Mouse (Mus musculus) C2C12 (cell line): Measurements from ENCODE around the gene Psmd11.

Experiments
- CEBPB ChIP-seq: IDR thresholded peaks from one replicate; pipeline ENCODE4 v1.6.1; 2011; ENCODE audit warnings: low read depth, mild to moderate bottlenecking, control low read depth, moderate library complexity
- CTCF ChIP-seq: IDR thresholded peaks from one replicate; pipeline ENCODE4 v1.5.1; 2011; ENCODE audit not compliant: control insufficient read depth, insufficient read depth, insufficient read length
- MAX ChIP-seq: IDR thresholded peaks from one replicate; pipeline ENCODE4 v1.6.1; 2011; ENCODE audit warnings: mild to moderate bottlenecking, control low read depth

DNA sequence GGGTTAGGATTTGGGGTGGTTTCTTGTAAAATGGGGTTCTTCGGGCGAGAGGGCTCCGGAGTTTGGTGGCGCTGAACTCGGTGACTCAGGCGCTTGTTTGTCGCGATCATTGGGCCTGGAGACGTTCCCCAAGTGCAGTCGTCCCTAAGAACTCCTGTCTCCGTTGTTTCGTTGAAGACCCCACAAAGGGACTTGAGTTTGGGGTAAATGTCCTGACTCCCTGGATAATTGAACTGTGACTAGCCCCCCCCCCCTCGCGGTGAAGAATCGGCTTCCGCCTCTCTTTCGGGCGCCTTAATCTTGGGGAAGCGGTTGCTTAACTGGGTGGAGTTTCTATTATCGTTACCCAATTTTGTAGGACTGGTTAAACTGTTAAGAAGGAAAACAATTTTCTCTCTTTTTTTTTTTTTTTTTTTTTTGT, 44.8 kb upstream of the Psmd11 start:
- TF ChIP-seq CTCF (no peak), MAX (no peak), CEBPB (peak; percentile 24)
